Comparison of ENCODE assay signal across 10 mouse cellular contexts in genomic region chr1:53053087-53054022, GRCm38 (mm10). TPM values are rescaled to one million over a fixed set of nuclear protein-coding genes. Genes with fewer than 3 reads are reported as not detected.
A peak's percentile ranks its signal among the peaks of the same experiment; 100 is the strongest.
DNase-seq lines count a peak whose midpoint lies in the region; ATAC-seq and TF ChIP-seq lines count a peak whose summit lies in the region.
"Had no signal": no experiment of that assay in that cellular context is flagged by ENCODE, and none has a peak within 500 bp of the region (broad histone marks: within the 10 kb centered on the region; RNA-seq: fewer than 3 reads in every experiment).

No protein-coding gene starts in this region.

- peak; percentile 78 for ATAC-seq in forebrain, postnatal 0 days
- ATAC-seq in kidney, postnatal 0 days (replicated peaks; ENCODE audit: low FRiP score, low read depth), result 0 out of 2 replicates have a peak, but pooled peaks have one; percentile 36
- ATAC-seq in liver, postnatal 0 days, result no peak
- peak; percentile 76 for ATAC-seq in neural tube, embryonic 15.5 days (ENCODE audit: low FRiP score)

- no peak overlapping the region for H3K4me2 ChIP-seq in forebrain, postnatal 0 days (ENCODE audit: low read depth)
- H3K4me2 ChIP-seq in kidney, postnatal 0 days (ENCODE audit: low read length), result no peak overlapping the region
- H3K4me2 ChIP-seq in liver, postnatal 0 days (ENCODE audit: low read depth, low read length), result no peak overlapping the region
- H3K4me2 ChIP-seq in neural tube, embryonic 15.5 days, result no peak overlapping the region

- no peak overlapping the region for H3K9ac ChIP-seq in forebrain, postnatal 0 days
- no peak overlapping the region for H3K9ac ChIP-seq in kidney, postnatal 0 days (ENCODE audit: low read depth, low read length)
- H3K9ac ChIP-seq in liver, postnatal 0 days (replicated peaks), result no peak overlapping the region
- H3K9ac ChIP-seq in neural tube, embryonic 15.5 days (replicated peaks), result no peak overlapping the region

- peak; percentile 55 for DNase-seq in urinary bladder, postnatal 14 days (ENCODE audit: low spot score)
- no peak for DNase-seq in urinary bladder, postnatal 10 days (ENCODE audit: low spot score)
- peak; percentile 40 for DNase-seq in cerebellum, adult 11 months
- peak; percentile 86 for DNase-seq in forebrain, postnatal 0 days
- DNase-seq in kidney, postnatal 0 days (ENCODE audit: low spot score), result peak; percentile 72
- DNase-seq in liver, postnatal 0 days, result peak; percentile 59
- peak; percentile 81 for DNase-seq in thymus, postnatal 4 days

- H3K36me3 ChIP-seq in forebrain, postnatal 0 days (ENCODE audit: insufficient read depth), result no peaks in the 10 kb centered on the region
- no peaks in the 10 kb centered on the region for H3K36me3 ChIP-seq in kidney, postnatal 0 days (ENCODE audit: insufficient read depth, low read length)
- no peaks in the 10 kb centered on the region for H3K36me3 ChIP-seq in liver, postnatal 0 days (replicated peaks; ENCODE audit: insufficient read depth, low read length)
- no peaks in the 10 kb centered on the region for H3K36me3 ChIP-seq in neural tube, embryonic 15.5 days

- WGBS in forebrain, postnatal 0 days, result 50% methylated on average over 9 of the region's 9 CpGs
- WGBS in kidney, postnatal 0 days, result 43% methylated on average over 9 of the region's 9 CpGs
- 45% methylated on average over 9 of the region's 9 CpGs for WGBS in liver, postnatal 0 days (ENCODE audit: insufficient replicate concordance)
- WGBS in neural tube, embryonic 15.5 days, result 52% methylated on average over 9 of the region's 9 CpGs

- no peaks in the 10 kb centered on the region for H3K9me3 ChIP-seq in forebrain, postnatal 0 days (ENCODE audit: low read length)
- H3K9me3 ChIP-seq in kidney, postnatal 0 days (replicated peaks; ENCODE audit: low read length), result no peaks in the 10 kb centered on the region
- H3K9me3 ChIP-seq in liver, postnatal 0 days (ENCODE audit: low read length), result no peaks in the 10 kb centered on the region
- H3K9me3 ChIP-seq in neural tube, embryonic 15.5 days (replicated peaks), result no peaks in the 10 kb centered on the region

- TF ChIP-seq CTCF in forebrain, postnatal 0 days (IDR thresholded peaks at IDR 0.05; ENCODE audit: low read depth), result peak; percentile 83
- peak; percentile 81 for TF ChIP-seq CTCF in kidney, postnatal 0 days (IDR thresholded peaks at IDR 0.05; ENCODE audit: low read depth)
- TF ChIP-seq CTCF in liver, postnatal 0 days (IDR thresholded peaks at IDR 0.05; ENCODE audit: low read depth), result peak; percentile 74

- no peak for TF ChIP-seq EP300 in liver, postnatal 0 days (IDR thresholded peaks at IDR 0.05; ENCODE audit: low read depth)

- no peaks in the 10 kb centered on the region for H3K4me1 ChIP-seq in forebrain, postnatal 0 days (ENCODE audit: insufficient read depth)
- no peaks in the 10 kb centered on the region for H3K4me1 ChIP-seq in kidney, postnatal 0 days (replicated peaks; ENCODE audit: insufficient read depth, low read length)
- no peaks in the 10 kb centered on the region for H3K4me1 ChIP-seq in liver, postnatal 0 days (ENCODE audit: insufficient read depth)
- H3K4me1 ChIP-seq in neural tube, embryonic 15.5 days, result no peaks in the 10 kb centered on the region

- no peaks in the 10 kb centered on the region for H3K27me3 ChIP-seq in forebrain, postnatal 0 days (ENCODE audit: insufficient read depth, low read length)
- no peaks in the 10 kb centered on the region for H3K27me3 ChIP-seq in kidney, postnatal 0 days (ENCODE audit: insufficient read depth, low read length)
- H3K27me3 ChIP-seq in liver, postnatal 0 days (ENCODE audit: insufficient read depth, low read length), result no peaks in the 10 kb centered on the region
- no peaks in the 10 kb centered on the region for H3K27me3 ChIP-seq in neural tube, embryonic 15.5 days (replicated peaks)

- no peak overlapping the region for H3K27ac ChIP-seq in forebrain, postnatal 0 days (ENCODE audit: low read depth, low read length)
- no peak overlapping the region for H3K27ac ChIP-seq in kidney, postnatal 0 days
- H3K27ac ChIP-seq in liver, postnatal 0 days (ENCODE audit: low read depth), result no peak overlapping the region
- H3K27ac ChIP-seq in neural tube, embryonic 15.5 days (replicated peaks), result no peak overlapping the region

- H3K4me3 ChIP-seq in forebrain, postnatal 0 days (ENCODE audit: low read depth, low read length), result no peak overlapping the region
- H3K4me3 ChIP-seq in kidney, postnatal 0 days (replicated peaks; ENCODE audit: low read depth, low read length), result no peak overlapping the region
- no peak overlapping the region for H3K4me3 ChIP-seq in liver, postnatal 0 days (ENCODE audit: low read depth, low read length)
- no peak overlapping the region for H3K4me3 ChIP-seq in neural tube, embryonic 15.5 days (replicated peaks)
- H3K4me3 ChIP-seq: erythroblast, embryonic 14.5 days; myocyte had no signal

RNA-seq across cellular contexts. Expression of gene Mstn, which starts 8.1 kb away (rescaled TPM):
- 1.2 and 1.4 TPM in 2 replicates for total RNA-seq in forebrain, postnatal 0 days (2014; rRNA removed)
- polyA plus RNA-seq in forebrain, postnatal 0 days (2015; fragmentation: Nextera tagmentation; extraction: Ambion mirVana), result 0.70 and 0.98 TPM in 2 replicates
- polyA plus RNA-seq in kidney, postnatal 0 days (2015; fragmentation: Nextera tagmentation; extraction: Ambion mirVana), result 0.05 TPM in 1 of 2 replicates, not detected in the other
- 0.04 and 0.19 TPM in 2 replicates for polyA plus RNA-seq in liver, postnatal 0 days (2015; fragmentation: Nextera tagmentation; extraction: Ambion mirVana)
- polyA plus RNA-seq in neural tube, embryonic 15.5 days (2015; fragmentation: Nextera tagmentation; extraction: Ambion mirVana), result 0.74 and 0.81 TPM in 2 replicates
- polyA plus RNA-seq: erythroblast, embryonic 14.5 days had no signal

RNA-seq across cellular contexts. Expression of gene 1700019D03Rik, which starts 33.4 kb away (rescaled TPM):
- 3.2 and 4.2 TPM in 2 replicates for total RNA-seq in forebrain, postnatal 0 days (2014; rRNA removed)
- polyA plus RNA-seq in forebrain, postnatal 0 days (2015; fragmentation: Nextera tagmentation; extraction: Ambion mirVana), result 5.7 and 6.6 TPM in 2 replicates
- 8.1 and 10.2 TPM in 2 replicates for polyA plus RNA-seq in kidney, postnatal 0 days (2015; fragmentation: Nextera tagmentation; extraction: Ambion mirVana)
- 1.4 TPM in 2 replicates for polyA plus RNA-seq in liver, postnatal 0 days (2015; fragmentation: Nextera tagmentation; extraction: Ambion mirVana)
- 5.3 and 5.7 TPM in 2 replicates for polyA plus RNA-seq in neural tube, embryonic 15.5 days (2015; fragmentation: Nextera tagmentation; extraction: Ambion mirVana)
- polyA plus RNA-seq: erythroblast, embryonic 14.5 days had no signal
